Mouse (Mus musculus) mouse embryonic stem cell (cell line): ENCODE data around the gene Ssc4d.

Experiments
- in situ Hi-C, 2 experiments: fragments of 300-500 bp; cut with MboI; formaldehyde crosslinking; loops; 1 replicate in 1 of 2; 3 replicates in 1 of 2; pipeline ENCODE4 v1.14.3; 2019 to 2020; ENCODE audit warnings: low sequenced_read_pairs in 2 of 2, low pct_unique_long_range_greater_than_20kb in 1 of 2, mixed read lengths in 1 of 2; ENCODE audit not compliant: unreplicated experiment in 1 of 2

Gene Ssc4d

DNA sequence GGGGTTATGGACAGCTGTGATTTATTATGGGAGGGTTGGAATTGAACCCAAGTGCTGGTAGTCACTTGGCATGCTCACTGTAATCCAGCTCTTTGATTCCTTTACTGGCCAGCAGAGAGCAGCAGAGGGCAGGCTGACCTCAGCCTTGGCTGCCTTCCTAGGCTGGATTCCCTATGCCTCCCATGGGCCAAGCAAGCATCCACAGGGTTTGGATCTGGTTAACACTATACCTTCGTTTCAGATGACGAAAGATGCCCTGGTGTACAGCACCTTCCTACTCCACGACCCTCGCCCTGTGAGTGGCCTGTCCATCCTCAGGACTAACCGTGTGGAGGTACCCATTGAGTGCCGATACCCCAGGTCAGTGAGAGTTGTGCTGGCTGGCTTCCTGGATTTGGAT lies 8.1 kb upstream of the Ssc4d start:
- in situ Hi-C loops, result loop anchor here in 1 of 2 experiments (5.0 kb wide), 1 partner anchor 55 kb away; the partner anchor contains the start of gene Upk3b

DNA sequence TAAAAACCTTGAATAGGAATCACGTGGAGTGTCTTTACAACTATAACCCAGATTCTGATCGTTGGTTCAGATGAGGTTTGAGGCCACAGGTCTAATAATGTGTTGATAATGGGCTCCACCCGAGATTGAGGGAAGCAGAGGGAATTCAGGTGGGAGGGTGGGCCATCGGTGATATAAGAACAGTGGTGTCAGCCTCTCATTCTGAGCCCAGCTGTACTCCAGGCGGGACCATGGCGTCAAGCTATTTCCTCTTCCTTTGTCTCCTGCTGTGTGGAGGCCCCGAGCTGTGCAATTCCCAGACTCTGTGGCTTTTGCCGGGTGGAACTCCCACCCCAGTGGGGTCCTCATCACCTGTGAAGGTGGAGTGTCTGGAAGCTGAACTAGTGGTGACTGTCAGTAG lies 5.6 kb upstream of the Ssc4d start, which contains the start of gene Zp3:
TSS of gene Zp3 (plus strand) at position 196 of the 400 bp plus-strand sequence.
- in situ Hi-C loops, result loop anchor here in 1 of 2 experiments (5.0 kb wide), 1 partner anchor 57 kb away; the partner anchor contains the start of gene Upk3b

DNA sequence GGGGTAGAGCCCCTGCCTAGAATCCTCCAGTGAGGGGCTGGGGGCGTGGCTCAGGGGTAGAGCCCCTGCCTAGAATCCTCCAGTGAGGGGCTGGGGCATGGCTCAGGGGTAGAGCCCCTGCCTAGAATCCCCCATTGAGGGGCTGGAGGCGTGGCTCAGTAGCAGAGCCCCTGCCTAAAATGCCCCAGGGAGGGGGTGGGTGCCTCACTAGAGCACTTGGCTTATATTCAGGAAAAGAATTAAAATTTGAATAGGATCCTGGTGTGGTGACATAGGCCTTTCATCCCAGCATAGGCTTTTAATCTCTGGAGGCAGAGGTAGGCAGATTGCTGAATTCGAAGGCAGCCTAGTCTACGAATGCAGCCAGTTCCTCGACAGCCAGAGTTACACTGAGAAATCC lies 5.0 kb upstream of the Ssc4d start:
- in situ Hi-C loops, result no loop called here

DNA sequence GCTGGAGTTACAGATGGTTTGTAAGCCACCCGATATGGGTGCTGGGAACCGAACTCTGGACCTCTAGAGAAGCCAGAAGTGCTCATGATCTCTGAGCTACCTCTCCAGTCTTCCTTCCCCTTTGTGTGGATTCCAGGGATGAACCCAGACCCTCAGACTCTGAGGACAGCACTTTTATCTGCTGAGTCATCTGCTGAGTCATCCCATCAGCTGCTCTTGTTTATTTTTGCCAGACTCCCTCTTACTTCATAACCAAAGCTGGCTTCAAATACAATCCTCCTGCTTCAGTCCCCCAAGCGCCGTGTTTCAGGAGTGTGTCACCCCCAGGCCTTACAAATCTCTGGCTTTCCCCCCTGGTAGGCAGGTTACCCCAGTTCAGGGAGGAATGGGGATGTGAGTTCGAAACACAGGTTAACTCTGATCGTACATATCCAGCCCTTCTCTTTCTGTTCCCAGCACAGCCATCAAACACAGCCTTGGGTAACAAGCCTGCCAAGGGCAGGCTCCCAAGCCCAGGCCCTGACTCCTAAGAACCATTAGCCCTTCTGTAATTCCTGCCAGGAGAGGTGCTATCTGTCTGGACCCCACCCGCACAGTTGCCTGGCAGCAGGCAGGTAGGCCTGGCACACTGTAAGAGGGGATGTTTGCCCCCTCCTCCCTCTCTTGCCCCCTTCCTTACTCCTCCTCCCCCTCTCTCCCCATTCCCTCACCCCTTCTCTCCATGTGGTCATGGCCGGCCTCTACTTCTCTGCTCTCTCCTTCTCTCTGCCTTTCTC lies 1.8 kb upstream of the Ssc4d start:
- in situ Hi-C loops, result no loop called here

DNA sequence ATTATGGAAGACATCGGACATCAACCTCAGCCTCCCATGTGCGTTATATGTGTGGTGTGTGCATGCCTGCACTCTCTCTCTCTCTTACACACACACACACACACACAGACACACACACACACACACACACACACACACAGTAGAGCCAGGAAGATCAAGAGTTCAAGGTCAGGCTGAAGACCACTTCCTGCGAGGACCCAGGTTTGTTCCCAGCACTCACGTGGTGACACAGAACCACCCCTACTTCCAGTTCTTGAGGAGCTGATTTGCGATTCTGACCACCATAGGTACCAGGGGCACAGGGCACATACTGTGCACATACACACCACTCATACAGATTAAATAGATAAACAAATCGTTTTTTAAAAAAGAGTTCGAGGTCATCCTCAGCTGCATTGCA lies 2.5 kb downstream of the Ssc4d start:
- in situ Hi-C loops, result loop anchor here in 1 of 2 experiments (5.0 kb wide), 2 partner anchors 35 to 85 kb away; no protein-coding TSS in a partner anchor

DNA sequence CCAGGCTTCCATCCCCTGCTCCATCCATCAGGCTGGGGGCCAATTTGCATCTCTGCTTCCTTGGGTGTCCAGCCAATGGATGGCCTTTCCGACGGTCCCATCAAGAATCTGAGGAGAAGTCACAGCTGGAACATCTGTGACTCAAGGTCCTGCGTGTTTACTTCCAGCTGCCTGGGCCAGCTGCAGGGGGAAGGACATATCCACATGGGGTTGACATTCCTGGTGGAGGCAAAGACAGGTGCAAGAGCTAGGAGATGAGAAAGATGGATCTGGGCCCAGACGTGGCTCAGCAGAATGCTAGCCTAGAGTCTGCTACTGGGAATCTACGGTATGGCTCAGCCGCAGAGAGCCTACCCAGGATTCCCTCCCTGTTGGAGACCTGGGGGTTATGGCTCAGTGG lies 4.1 kb downstream of the Ssc4d start:
- in situ Hi-C loops, result loop anchor here in 1 of 2 experiments (5.0 kb wide), 2 partner anchors 33 to 87 kb away; no protein-coding TSS in a partner anchor

DNA sequence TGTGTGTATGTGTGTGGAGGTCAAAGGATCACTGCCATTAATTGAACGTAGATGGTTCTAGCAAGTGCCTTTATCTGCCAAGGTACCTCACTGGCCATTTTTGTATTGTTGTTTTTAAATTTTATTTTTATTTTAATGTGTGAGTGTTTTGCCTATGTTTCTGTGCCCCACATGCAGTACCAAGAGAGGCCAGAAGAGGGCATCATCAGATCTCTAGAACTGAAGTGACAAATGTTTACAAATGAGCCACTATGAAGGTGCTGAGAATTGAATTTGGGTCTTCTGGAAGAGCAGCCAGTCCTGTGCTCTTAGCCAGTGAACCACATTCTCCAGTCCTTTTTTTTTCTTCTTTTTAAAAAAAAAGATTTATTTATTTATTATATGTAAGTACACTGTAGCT lies 5.5 kb downstream of the Ssc4d start:
- in situ Hi-C loops, result no loop called here

DNA sequence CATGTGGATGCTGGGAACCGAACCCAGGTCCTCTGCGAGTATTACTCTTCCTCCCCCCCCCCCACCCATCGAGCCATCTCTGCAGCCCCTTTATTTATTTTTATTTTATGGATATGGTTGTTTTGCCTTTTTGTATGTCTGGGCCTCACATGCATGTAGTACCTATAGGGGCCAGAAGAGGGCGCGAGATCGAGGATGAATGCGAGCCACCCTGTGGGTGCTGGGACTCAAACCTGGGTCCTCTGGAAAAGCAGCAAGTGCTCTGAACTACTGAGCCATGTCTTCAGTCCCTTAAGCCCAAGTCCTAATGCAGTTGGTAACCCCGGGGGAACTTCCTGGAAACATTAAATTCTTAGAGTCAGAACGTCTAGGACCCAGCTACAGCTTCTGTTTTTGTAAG lies 7.5 kb downstream of the Ssc4d start:
- in situ Hi-C loops, result no loop called here

DNA sequence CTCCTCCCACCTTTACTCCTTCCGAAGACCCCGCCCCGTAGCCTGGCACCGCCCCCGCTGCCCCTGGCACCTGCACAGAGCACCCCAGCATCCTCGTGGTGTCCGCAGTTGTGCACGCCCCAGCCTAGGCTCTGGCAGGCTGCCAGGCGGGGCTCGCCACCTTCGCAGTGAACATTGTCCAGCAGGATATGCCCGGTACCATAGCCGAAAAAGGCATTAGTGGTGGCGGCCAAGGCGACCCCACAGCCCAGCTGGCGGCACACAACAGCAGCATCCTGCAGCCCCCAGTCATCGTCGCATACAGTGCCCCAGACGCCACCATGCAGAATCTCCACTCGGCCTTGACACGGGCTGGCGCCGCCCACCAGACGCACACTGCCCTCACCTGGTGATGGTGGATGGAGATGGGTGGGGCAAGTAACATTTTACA lies 8.8 kb downstream of the Ssc4d start:
- in situ Hi-C loops, result no loop called here

DNA sequence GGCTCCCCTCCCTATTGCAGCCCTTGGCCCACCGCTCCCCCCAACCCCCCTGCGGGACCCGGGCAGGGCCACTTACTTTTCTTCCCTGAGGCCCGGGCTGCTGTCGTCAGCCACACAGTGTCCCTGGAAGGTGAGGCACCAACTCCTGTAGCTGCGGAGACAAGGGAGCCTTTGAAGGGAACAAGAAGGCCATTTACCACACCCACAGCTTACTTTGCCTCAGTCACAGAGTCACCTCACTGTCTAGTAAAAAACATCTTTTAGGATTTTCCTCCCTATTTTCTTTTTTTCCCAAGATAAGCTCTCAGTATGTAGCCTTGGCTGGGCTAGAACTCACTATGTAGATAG lies 11.1 kb downstream of the Ssc4d start:
- in situ Hi-C loops, result no loop called here

DNA sequence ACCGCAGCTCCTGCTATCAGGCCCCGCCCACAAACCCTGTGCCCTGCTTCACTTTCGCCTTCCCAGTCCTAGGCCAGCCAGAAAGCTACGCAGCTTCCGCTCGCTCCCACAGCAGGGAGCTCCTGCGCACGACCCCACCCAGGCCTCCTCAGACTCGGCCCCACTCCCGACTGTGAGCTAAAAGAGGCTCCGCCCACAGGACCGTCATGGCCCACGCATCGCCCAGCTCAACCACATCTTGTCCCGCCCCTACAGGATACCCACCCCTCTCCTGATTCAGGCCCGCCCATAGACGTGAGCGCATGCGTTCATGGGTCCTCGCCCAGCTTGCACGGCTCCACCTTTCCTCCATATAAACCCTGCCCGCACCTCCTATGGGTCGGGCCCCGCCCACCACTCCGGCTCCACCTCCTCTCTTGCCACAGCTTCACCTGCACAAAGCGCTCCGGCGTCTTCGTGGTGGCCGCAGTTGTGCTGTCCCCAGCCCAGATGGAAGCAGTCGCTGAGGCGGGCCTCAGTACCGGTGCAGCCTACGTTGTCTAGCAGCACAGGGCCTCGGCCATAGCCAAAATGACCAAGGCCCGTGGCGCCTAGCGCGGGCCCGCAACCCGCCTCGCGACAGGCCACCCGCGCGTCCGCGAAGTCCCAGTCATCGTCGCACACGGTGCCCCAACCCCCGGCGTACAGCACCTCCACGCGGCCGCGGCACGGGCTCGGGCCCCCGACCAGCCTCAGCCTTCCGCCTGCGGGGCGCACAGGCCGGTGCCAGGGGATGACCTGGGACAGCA lies 11.6 kb downstream of the Ssc4d start:
- in situ Hi-C loops, result no loop called here

DNA sequence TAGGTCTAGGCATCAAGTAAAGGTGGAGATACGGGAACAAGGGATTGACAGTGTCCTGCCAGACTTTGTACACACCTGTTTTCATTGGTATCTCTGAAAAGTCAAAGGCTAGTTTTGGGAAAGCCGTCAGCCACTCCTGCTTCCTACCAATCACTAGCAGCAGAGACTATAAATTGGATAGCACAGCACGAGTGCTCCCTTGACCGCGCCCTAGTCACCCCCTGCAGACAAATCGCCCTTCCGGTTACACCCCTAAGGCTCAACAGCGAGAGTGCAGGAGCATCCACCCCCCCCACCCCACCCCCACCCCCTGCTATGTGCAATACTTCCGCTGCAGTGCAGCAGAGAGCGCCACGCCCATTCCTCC lies 12.2 kb downstream of the Ssc4d start:
- in situ Hi-C loops, result no loop called here

DNA sequence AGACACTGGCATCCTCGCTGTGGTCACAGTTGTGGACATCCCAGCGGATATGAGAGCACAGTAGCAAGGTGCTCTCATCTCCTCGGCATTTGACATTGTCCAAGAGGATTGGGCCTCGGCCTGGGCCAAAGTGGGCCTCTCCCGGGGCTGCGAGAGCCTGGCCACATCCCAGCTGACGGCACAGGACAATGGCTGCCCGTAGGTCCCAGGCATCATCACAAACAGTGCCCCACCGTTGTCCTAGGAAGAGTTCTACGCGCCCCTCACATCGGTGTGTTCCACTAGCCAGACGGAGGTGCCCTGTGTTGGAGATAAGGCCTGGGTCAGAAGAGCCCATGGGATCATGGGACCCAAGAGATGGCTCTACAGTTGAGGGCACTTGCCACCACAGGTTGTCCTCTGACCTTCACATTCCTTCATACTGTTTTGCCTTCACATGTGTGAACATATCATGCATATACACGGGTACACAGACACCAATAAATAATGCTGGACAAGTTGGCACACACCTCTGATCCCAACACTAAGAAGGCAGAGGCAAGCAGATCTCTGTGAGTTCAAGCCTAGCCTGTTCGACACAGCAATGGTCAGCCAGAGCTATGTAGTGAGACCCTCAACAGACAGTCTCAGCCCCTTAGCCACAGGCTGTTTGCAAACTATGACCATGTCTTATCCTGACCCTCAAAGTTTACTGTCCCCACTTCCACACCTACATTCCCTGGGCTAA lies 13.3 kb downstream of the Ssc4d start:
- in situ Hi-C loops, result no loop called here

DNA sequence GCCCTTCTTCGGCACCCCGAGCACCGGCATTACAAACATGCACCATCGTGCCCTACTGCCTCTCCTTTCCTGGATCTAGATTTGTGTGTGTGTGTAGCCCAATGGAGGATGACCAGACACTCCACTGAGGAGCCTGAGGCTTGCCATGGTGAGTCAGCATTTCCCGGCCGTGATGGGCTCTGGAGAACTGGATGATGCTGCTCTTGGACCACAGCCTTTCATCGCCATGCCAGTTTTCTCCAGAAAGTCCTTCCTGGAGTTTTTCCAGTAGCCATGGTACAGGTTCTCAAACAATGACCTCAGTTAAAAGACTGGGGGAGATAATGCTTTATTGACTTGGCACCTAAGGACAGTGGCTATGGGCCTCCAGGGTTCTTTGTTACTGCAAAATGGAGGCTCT lies 14.4 kb downstream of the Ssc4d start:
- in situ Hi-C loops, result no loop called here

DNA sequence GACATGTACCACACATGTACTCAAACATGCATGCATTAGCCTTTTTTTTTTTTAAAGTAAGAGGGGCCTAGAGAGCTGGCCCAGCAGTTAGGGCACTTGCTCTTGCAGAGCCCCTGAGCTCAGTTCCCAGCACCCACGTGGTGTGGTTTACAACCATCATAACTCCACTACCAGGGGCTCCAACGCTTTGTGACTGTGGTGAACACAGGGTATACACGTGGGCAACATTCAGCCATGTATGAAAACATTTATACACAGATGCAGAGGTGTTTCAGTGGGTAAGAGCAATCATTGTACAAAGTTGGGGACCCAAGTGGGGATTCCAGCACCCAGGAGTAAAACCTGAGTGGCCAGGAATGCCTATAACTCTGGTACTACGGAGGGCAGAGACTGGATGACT lies 16.0 kb downstream of the Ssc4d start:
- in situ Hi-C loops, result no loop called here

DNA sequence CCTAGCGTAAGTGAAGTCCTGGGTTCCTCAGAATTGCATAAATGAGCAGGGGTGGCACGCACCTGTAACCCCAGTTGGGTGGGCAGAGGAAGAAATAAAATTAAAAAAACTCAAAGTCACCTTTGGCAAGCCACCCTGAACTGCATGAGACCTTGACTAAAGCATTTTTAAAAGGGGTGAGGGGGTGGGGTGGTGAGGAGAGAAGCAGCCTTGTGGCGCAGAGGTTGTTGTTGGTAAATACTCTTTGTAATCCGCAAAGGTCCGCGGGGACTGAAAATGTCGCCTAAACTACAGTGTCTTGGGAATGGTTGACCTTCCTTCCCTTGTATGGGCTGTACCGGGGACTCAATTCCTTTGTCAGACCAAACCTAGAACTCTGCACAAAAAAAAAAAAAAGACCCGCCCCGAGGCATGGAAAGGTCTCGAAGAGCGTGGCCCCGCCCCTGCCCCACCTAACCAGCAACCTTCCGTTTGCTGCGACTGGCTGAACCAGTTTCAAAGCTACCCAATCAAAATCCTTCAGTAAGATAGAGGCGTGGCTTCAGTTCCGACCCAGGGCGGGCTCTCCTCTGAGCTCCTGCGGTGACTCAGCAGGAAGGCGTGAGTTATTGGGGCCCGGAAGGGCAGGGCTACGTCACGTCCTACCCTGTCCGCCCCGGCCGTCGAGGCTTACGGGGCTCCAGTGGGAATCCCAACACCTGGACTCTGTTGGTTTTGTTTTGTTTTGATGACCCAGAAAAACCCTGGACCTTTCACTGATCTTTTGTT lies 16.9 kb downstream of the Ssc4d start:
- in situ Hi-C loops, result no loop called here

DNA sequence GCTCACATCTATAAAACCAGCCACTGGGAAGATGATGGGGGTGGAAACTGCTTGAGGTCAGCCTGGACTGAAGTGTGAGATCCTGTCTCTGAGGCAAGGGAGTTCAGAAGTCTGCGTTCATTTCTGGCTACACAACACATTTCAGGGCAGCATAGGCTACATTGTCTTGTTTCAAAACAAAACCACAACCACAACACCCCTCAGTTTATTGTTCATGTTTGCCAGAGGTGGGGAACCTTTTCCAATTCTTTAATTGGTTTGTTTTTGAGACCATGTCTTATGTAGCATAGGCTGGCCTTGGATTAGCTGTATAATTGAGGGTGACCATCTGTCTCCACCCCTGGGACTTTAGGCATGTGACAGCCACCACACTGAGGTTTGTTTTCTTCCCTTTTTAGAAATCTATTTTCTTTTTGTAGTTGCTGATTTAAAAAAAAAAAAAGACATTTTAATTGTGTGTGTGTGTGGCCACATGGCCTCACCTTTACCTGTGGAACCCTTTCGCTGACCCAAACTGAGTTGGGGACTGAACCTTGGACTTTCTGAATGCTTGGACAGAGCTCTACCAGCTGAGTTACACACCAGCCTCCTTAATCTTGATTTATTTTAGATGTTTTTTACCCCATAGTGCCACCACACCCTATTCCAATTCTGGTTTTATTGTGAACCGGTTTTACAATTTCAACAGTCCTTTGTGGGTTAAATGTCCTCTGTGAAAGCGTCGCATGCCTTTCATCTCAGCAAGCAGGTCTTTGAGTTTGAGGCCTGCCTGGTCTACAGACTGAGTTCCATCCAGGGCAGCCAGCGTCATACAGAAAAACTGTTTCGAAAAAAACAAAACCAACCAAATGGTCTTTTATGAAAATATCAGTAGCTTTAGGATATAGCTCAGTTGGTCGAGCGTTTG lies 17.8 kb downstream of the Ssc4d start:
- in situ Hi-C loops, result no loop called here
